Mouse (Mus musculus): ENCODE measurements at regions not wholly inside any gene's neighbourhood (a gene's known extent, or its start where the extent isn't known, plus 50 kb on each side); places are given as distances from the start of the nearest gene placed in this dataset.

DNA sequence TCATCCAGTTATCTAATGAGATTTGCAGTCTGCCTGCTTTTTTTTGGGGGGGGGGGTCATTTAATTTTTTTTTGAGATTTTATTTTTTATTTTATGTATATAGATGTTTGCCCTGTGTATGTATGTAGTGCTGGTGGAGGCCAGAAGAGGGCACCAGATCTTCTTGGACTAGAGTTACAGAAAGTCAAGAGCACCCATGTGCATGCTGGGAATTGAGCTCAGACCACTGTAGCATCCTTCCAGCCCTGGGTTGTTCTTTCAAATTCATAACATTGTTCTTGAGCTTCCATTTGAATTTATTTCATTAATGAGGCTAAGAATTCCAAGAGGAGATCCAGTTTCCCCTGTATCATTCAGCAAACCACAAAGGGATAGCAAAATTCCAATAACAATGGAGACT lies 387.9 kb upstream of the Pkdcc start:
- Histone ChIP-seq H3K36me3 (replicated peaks in 1 of 2; ENCODE audit: control insufficient read depth in 1 of 2, insufficient read depth in 1 of 2, low read length in 1 of 2) (no peaks in the 10 kb centered on the region), H3K4me3 (replicated peaks in 1 of 3; ENCODE audit: low read depth in 2 of 3, low read length in 2 of 3, poor library complexity in 1 of 3) (peak overlapping the region in 1 of 3 experiments; percentile 31), H3K79me2 (replicated peaks; ENCODE audit: control insufficient read depth, extremely low read depth, insufficient read depth, poor library complexity, severe bottlenecking) (no peaks in the 10 kb centered on the region), H3K4me2 (ENCODE audit: insufficient read depth, low read depth, poor library complexity, severe bottlenecking) (peak overlapping the region; percentile 65; the same call in 1 of the 2 replicates), H3K9me3 (replicated peaks; ENCODE audit: low read length) (peaks cover 4% of the 10 kb centered on the region), H3K9ac (ENCODE audit: insufficient read depth, low read depth) (no peak overlapping the region), H3K27me3 (replicated peaks) (no peaks in the 10 kb centered on the region), H3K4me1 (ENCODE audit: control insufficient read depth in 1 of 2, insufficient read depth in 2 of 2) (peaks cover 6 to 35% of the 10 kb centered on the region in 2 experiments), H3K27ac (ENCODE audit: insufficient read depth, low read depth) (no peak overlapping the region)
- in situ Hi-C loops (cut with MboI; ENCODE audit: low pct_ligation_motif_present, low pct_unique_long_range_greater_than_20kb, low sequenced_read_pairs), result no loop called here
- DNase-seq (ENCODE audit: extremely low read depth), result peak; percentile 50
- dilution Hi-C loops (cut with MboI; ENCODE audit: extremely low pct_ligation_motif_present, extremely low pct_unique_long_range_greater_than_20kb, low sequenced_read_pairs), result no loop called here
- no peak for TF ChIP-seq CHD2 (IDR thresholded peaks at IDR 0.05; ENCODE audit: low read length)
- TF ChIP-seq E2F4 (IDR thresholded peaks at IDR 0.05; ENCODE audit: insufficient replicate concordance, low read depth, low read length), result no peak
- no peak for TF ChIP-seq HCFC1 (IDR thresholded peaks at IDR 0.05; ENCODE audit: low read depth, low read length)
- no peak for TF ChIP-seq ELF1 (IDR thresholded peaks at IDR 0.05; ENCODE audit: low read depth, low read length)
- TF ChIP-seq RAD21 (IDR thresholded peaks at IDR 0.05; ENCODE audit: low read depth, low read length), result peak; percentile 38
- no peak for TF ChIP-seq USF2 (conservative IDR thresholded peaks at IDR 0.05; ENCODE audit: low read depth, low read length)
- TF ChIP-seq CHD1 (IDR thresholded peaks at IDR 0.05; ENCODE audit: low read depth, low read length), result no peak
- no peak for TF ChIP-seq NELFE (IDR thresholded peaks at IDR 0.05; ENCODE audit: low read depth, low read length)
- no peak for TF ChIP-seq GABPA (IDR thresholded peaks at IDR 0.05; ENCODE audit: insufficient replicate concordance, low read depth, low read length)
- no peak for TF ChIP-seq RCOR1 (conservative IDR thresholded peaks at IDR 0.05; ENCODE audit: low read depth, low read length)
- TF ChIP-seq MEF2A (IDR thresholded peaks at IDR 0.05; ENCODE audit: borderline replicate concordance, low read depth, low read length), result no peak
- TF ChIP-seq SMC3 (IDR thresholded peaks at IDR 0.05; ENCODE audit: low read depth, low read length), result peak; percentile 35; the same call in 1 of the 2 replicates
- TF ChIP-seq CTCF (conservative IDR thresholded peaks at IDR 0.05 in 1 of 2, IDR thresholded peaks at IDR 0.05 in 1 of 2; ENCODE audit: low read depth in 2 of 2, low read length in 2 of 2), result peak in 1 of 2 experiments; percentile 52; a peak in 2 of 4 replicates
- TF ChIP-seq USF1 (IDR thresholded peaks at IDR 0.05; ENCODE audit: low read depth, low read length), result no peak
- TF ChIP-seq UBTF (IDR thresholded peaks at IDR 0.05; ENCODE audit: low read depth, low read length), result no peak
- TF ChIP-seq ZC3H11A (IDR thresholded peaks at IDR 0.05; ENCODE audit: low read depth, low read length), result no peak
- no peak for TF ChIP-seq POLR2AphosphoS2 (IDR thresholded peaks at IDR 0.05; ENCODE audit: low read depth, low read length)
- no peak for TF ChIP-seq JUN (IDR thresholded peaks at IDR 0.05; ENCODE audit: insufficient read depth, low read depth, low read length)

- H3K4me2 ChIP-seq (ENCODE audit: insufficient read depth, low read depth, poor library complexity, severe bottlenecking), result peak overlapping the region; percentile 65
- peak overlapping the region; percentile 18; the same call in 1 of the 2 replicates for H3K9ac ChIP-seq (ENCODE audit: insufficient read depth, low read depth)
- H3K27ac ChIP-seq (ENCODE audit: insufficient read depth, low read depth), result peak overlapping the region; percentile 47; the same call in 1 of the 2 replicates
- peaks cover 4% of the 10 kb centered on the region for H3K9me3 ChIP-seq (replicated peaks; ENCODE audit: low read length)
- no peaks in the 10 kb centered on the region for H3K36me3 ChIP-seq (replicated peaks in 1 of 2; ENCODE audit: control insufficient read depth in 1 of 2, insufficient read depth in 1 of 2, low read length in 1 of 2)
- dilution Hi-C loops (cut with MboI; ENCODE audit: extremely low pct_ligation_motif_present, extremely low pct_unique_long_range_greater_than_20kb, low sequenced_read_pairs), result no loop called here
- H3K79me2 ChIP-seq (replicated peaks; ENCODE audit: control insufficient read depth, extremely low read depth, insufficient read depth, poor library complexity, severe bottlenecking), result no peaks in the 10 kb centered on the region
- DNase-seq (ENCODE audit: extremely low read depth), result peak; percentile 48
- H3K4me1 ChIP-seq (ENCODE audit: control insufficient read depth in 1 of 2, insufficient read depth in 2 of 2), result peaks cover 6 to 35% of the 10 kb centered on the region in 2 experiments
- peak overlapping the region in 2 of 3 experiments; percentile 31 to 38 for H3K4me3 ChIP-seq (replicated peaks in 1 of 3; ENCODE audit: low read depth in 2 of 3, low read length in 2 of 3, poor library complexity in 1 of 3)
- H3K27me3 ChIP-seq (replicated peaks), result no peaks in the 10 kb centered on the region
- in situ Hi-C loops (cut with MboI; ENCODE audit: low pct_ligation_motif_present, low pct_unique_long_range_greater_than_20kb, low sequenced_read_pairs), result no loop called here
- no peak for TF ChIP-seq PAX5 (IDR thresholded peaks at IDR 0.05; ENCODE audit: low read length)
- TF ChIP-seq HCFC1 (IDR thresholded peaks at IDR 0.05; ENCODE audit: low read depth, low read length), result no peak
- TF ChIP-seq CHD1 (IDR thresholded peaks at IDR 0.05; ENCODE audit: low read depth, low read length), result no peak
- no peak for TF ChIP-seq MAZ (IDR thresholded peaks at IDR 0.05; ENCODE audit: low read depth, low read length)
- TF ChIP-seq GABPA (IDR thresholded peaks at IDR 0.05; ENCODE audit: insufficient replicate concordance, low read depth, low read length), result no peak
- TF ChIP-seq CTCF (conservative IDR thresholded peaks at IDR 0.05 in 1 of 2, IDR thresholded peaks at IDR 0.05 in 1 of 2; ENCODE audit: low read depth in 2 of 2, low read length in 2 of 2), result no peak
- TF ChIP-seq USF2 (conservative IDR thresholded peaks at IDR 0.05; ENCODE audit: low read depth, low read length), result no peak
- TF ChIP-seq RAD21 (IDR thresholded peaks at IDR 0.05; ENCODE audit: low read depth, low read length), result no peak; the same call in 1 of the 2 replicates
- TF ChIP-seq CHD2 (IDR thresholded peaks at IDR 0.05; ENCODE audit: low read length), result no peak; the same call in 1 of the 2 replicates
- TF ChIP-seq KAT2A (IDR thresholded peaks at IDR 0.05; ENCODE audit: insufficient replicate concordance, low read length), result no peak
- TF ChIP-seq ELF1 (IDR thresholded peaks at IDR 0.05; ENCODE audit: low read depth, low read length), result no peak
- TF ChIP-seq POLR2AphosphoS2 (IDR thresholded peaks at IDR 0.05; ENCODE audit: low read depth, low read length), result no peak
- TF ChIP-seq SIN3A (IDR thresholded peaks at IDR 0.05; ENCODE audit: low read length), result no peak
- no peak for TF ChIP-seq MYC (IDR thresholded peaks at IDR 0.05; ENCODE audit: low read depth, low read length)
- TF ChIP-seq RCOR1 (conservative IDR thresholded peaks at IDR 0.05; ENCODE audit: low read depth, low read length), result 0 out of 2 replicates have a peak, but pooled peaks have one; percentile 37
- peak; percentile 33; the same call in 1 of the 2 replicates for TF ChIP-seq JUN (IDR thresholded peaks at IDR 0.05; ENCODE audit: insufficient read depth, low read depth, low read length)
- no peak for TF ChIP-seq MXI1 (IDR thresholded peaks at IDR 0.05; ENCODE audit: low read depth, low read length)
- TF ChIP-seq USF1 (IDR thresholded peaks at IDR 0.05; ENCODE audit: low read depth, low read length), result no peak
- TF ChIP-seq MAFK (IDR thresholded peaks at IDR 0.05; ENCODE audit: insufficient replicate concordance, low read length), result 0 out of 2 replicates have a peak, but pooled peaks have one; percentile 24
- TF ChIP-seq TBP (conservative IDR thresholded peaks at IDR 0.05; ENCODE audit: low read depth, low read length), result no peak
- TF ChIP-seq MEF2A (IDR thresholded peaks at IDR 0.05; ENCODE audit: borderline replicate concordance, low read depth, low read length), result 0 out of 2 replicates have a peak, but pooled peaks have one; percentile 16
- no peak for TF ChIP-seq NRF1 (IDR thresholded peaks at IDR 0.05; ENCODE audit: low read depth, low read length)
- TF ChIP-seq SMC3 (IDR thresholded peaks at IDR 0.05; ENCODE audit: low read depth, low read length), result no peak
- TF ChIP-seq BHLHE40 (IDR thresholded peaks at IDR 0.05; ENCODE audit: low read depth, low read length), result peak; percentile 45
These were observed 387.3 kb upstream of the Pkdcc start for GRCm38 (mm10) chr17:82827841-82828240.

Measured in CH12.LX (cell line).